Mouse (Mus musculus) lung, embryonic 14.5 days (tissue): ENCODE data around the gene Taf6l. TPM values are rescaled to one million over a fixed set of nuclear protein-coding genes. Genes with fewer than 3 reads are reported as not detected.

Experiments
- ATAC-seq: fragments of 200-750 bp; cut with Nextera tagmentation; 2 replicates; pipeline ENCODE4 v1.8.0; 2017; ENCODE audit warnings: mild to moderate bottlenecking, moderate TSS enrichment, moderate library complexity; ENCODE audit not compliant: insufficient read depth
- DNase-seq: peaks from one replicate; pipeline ENCODE4 v3.0.0-alpha.2; 2015
- H3K27ac ChIP-seq: fragments of 300-500 bp; sonication (generic); 2 replicates; pipeline ENCODE4 v1.5.1; 2014; ENCODE audit warnings: low read depth, mild to moderate bottlenecking, moderate library complexity
- H3K27me3 ChIP-seq: fragments of 300-500 bp; sonication (generic); 2 replicates; pipeline ENCODE4 v1.6.1; 2014; ENCODE audit warnings: low read length, control low read depth; ENCODE audit not compliant: insufficient read depth
- H3K36me3 ChIP-seq: fragments of 300-500 bp; sonication (generic); 2 replicates; pipeline ENCODE4 v1.6.1; 2014; ENCODE audit warnings: control low read depth; ENCODE audit not compliant: insufficient read depth
- H3K4me1 ChIP-seq: fragments of 300-500 bp; sonication (generic); 2 replicates; pipeline ENCODE4 v1.6.1; 2014; ENCODE audit warnings: antibody characterized with exemption, control low read depth; ENCODE audit not compliant: insufficient read depth
- H3K4me2 ChIP-seq: fragments of 300-500 bp; sonication (generic); 2 replicates; pipeline ENCODE4 v1.6.1; 2014; ENCODE audit warnings: mild to moderate bottlenecking
- H3K4me3 ChIP-seq: fragments of 300-500 bp; sonication (generic); 2 replicates; pipeline ENCODE4 v1.5.1; 2014; ENCODE audit warnings: low read depth, low read length
- H3K9ac ChIP-seq: fragments of 300-500 bp; sonication (generic); 2 replicates; pipeline ENCODE4 v1.6.1; 2014
- H3K9me3 ChIP-seq: fragments of 300-500 bp; sonication (generic); 2 replicates; pipeline ENCODE4 v1.6.1; 2016; ENCODE audit warnings: low read depth, low read length, control low read depth
- CTCF ChIP-seq: IDR thresholded peaks from 2 replicates; pipeline ENCODE4 v1.5.1; 2016; ENCODE audit warnings: antibody characterized with exemption, low read depth
- WGBS: fragments of 180-500 bp; shearing (Covaris S2); extraction: QIAGEN DNeasy Blood & Tissue Kit; methylation state at CpG from one replicate; pipeline ENCODE4 v1.1.7; 2014; 5-methylcytosine and 5-hydroxymethylcytosine counted together
- polyA plus RNA-seq: library from polyadenylated mRNA; unstranded; fragments of >200 nt; fragmentation: Nextera tagmentation; extraction: Ambion mirVana; gene quantifications from 2 replicates; pipeline ENCODE4 v1.2.1, GENCODE M21; 2014

The Taf6l gene
- polyA plus RNA-seq, 1 experiment from 2014 or later = 24.7 TPM

- Histone ChIP-seq H3K27ac (no peak overlapping the region), H3K4me2 (no peak overlapping the region), H3K36me3 (peaks cover 71% of the 10 kb centered on the region), H3K9ac (no peak overlapping the region), H3K4me3 (no peak overlapping the region), H3K9me3 (no peaks in the 10 kb centered on the region), H3K4me1 (0 out of 2 replicates have a peak, but pooled peaks cover 3% of the 10 kb centered on the region), H3K27me3 (no peaks in the 10 kb centered on the region)
- DNase-seq (no peak), ATAC-seq (no peak)
- no peak for TF ChIP-seq CTCF
- 91% methylated on average over 5 of the region's 5 CpGs for WGBS
Observed at GRCm38 (mm10) chr19:8806810-8807209, 20.6 kb upstream of the Taf6l start.

GRCm38 (mm10) chr19:8803879-8804660, 17.9 kb upstream of the Taf6l start:
- no peak for TF ChIP-seq CTCF
- H3K4me3 ChIP-seq = no peak overlapping the region
- DNase-seq (no peak), ATAC-seq (no peak)
- no peak overlapping the region for H3K4me2 ChIP-seq
- 85% methylated on average over 11 of the region's 11 CpGs for WGBS
- H3K27me3 ChIP-seq = no peaks in the 10 kb centered on the region
- H3K36me3 ChIP-seq = peaks cover 46% of the 10 kb centered on the region
- no peaks in the 10 kb centered on the region for H3K9me3 ChIP-seq
- no peak overlapping the region for H3K9ac ChIP-seq
- H3K4me1 ChIP-seq = 0 out of 2 replicates have a peak, but pooled peaks cover 3% of the 10 kb centered on the region
- no peak overlapping the region for H3K27ac ChIP-seq

- Histone ChIP-seq H3K4me2 (peak overlapping the region; percentile 85), H3K4me3 (peak overlapping the region; percentile 60), H3K9me3 (no peaks in the 10 kb centered on the region), H3K27me3 (no peaks in the 10 kb centered on the region), H3K36me3 (peaks cover 38% of the 10 kb centered on the region), H3K27ac (peak overlapping the region; percentile 88; the same call in 1 of the 2 replicates), H3K9ac (0 out of 2 replicates have a peak overlapping the region, but pooled peaks have one; percentile 0), H3K4me1 (0 out of 2 replicates have a peak, but pooled peaks cover 3% of the 10 kb centered on the region)
- no peak for DNase-seq
- 90% methylated on average over 9 of the region's 9 CpGs for WGBS
- TF ChIP-seq CTCF = no peak
- ATAC-seq = no peak
Observed at GRCm38 (mm10) chr19:8803204-8803780, 17.1 kb upstream of the Taf6l start.

- peak within 1 kb of the TSS; percentile 55 for H3K9ac ChIP-seq
- H3K4me2 ChIP-seq = peak within 1 kb of the TSS; percentile 85
- H3K4me1 ChIP-seq = 0 out of 2 replicates have a peak, but pooled peaks cover 3% of the 10 kb centered on the region
- TF ChIP-seq CTCF = no peak
- under 1% methylated on average over 30 of the region's 30 CpGs for WGBS
- peak within 1 kb of the TSS; percentile 60 for H3K4me3 ChIP-seq
- H3K36me3 ChIP-seq = peaks cover 29% of the 10 kb centered on the region
- no peaks in the 10 kb centered on the region for H3K9me3 ChIP-seq
- ATAC-seq = peak; percentile 97
- DNase-seq = peak; percentile 97
- H3K27me3 ChIP-seq = no peaks in the 10 kb centered on the region
- H3K27ac ChIP-seq = peak within 1 kb of the TSS; percentile 88
Observed at GRCm38 (mm10) chr19:8802130-8802821, 16.1 kb upstream of the Taf6l start, which contains the start of gene Zbtb3. Gene Zbtb3 (plus strand): TSS chr19:8802555.

- peak overlapping the region; percentile 14; the same call in 1 of the 2 replicates for H3K9ac ChIP-seq
- no peak for DNase-seq
Observed at GRCm38 (mm10) chr19:8798947-8799315, 12.7 kb upstream of the Taf6l start.

GRCm38 (mm10) chr19:8798264-8798946, 12.2 kb upstream of the Taf6l start, which contains the start of gene Polr2g:
Gene Polr2g (minus strand): TSS chr19:8798577.
- Histone ChIP-seq H3K4me3 (peak within 1 kb of the TSS; percentile 77), H3K27ac (peak within 1 kb of the TSS; percentile 51), H3K4me2 (peak within 1 kb of the TSS; percentile 78), H3K36me3 (peaks cover 27% of the 10 kb centered on the region), H3K27me3 (no peaks in the 10 kb centered on the region), H3K9ac (peak within 1 kb of the TSS; percentile 81), H3K9me3 (no peaks in the 10 kb centered on the region), H3K4me1 (0 out of 2 replicates have a peak, but pooled peaks cover 3% of the 10 kb centered on the region)
- peak; percentile 98 for DNase-seq
- no peak for TF ChIP-seq CTCF
- peak; percentile 79 for ATAC-seq
- 2% methylated on average over 25 of the region's 25 CpGs for WGBS

More at GRCm38 (mm10) chr19:8798947-8799315, 12.7 kb upstream of the Taf6l start:
- ATAC-seq = no peak
- Histone ChIP-seq H3K27me3 (no peaks in the 10 kb centered on the region), H3K4me1 (0 out of 2 replicates have a peak, but pooled peaks cover 3% of the 10 kb centered on the region), H3K4me2 (peak overlapping the region; percentile 78), H3K9me3 (no peaks in the 10 kb centered on the region), H3K27ac (peak overlapping the region; percentile 15; the same call in 1 of the 2 replicates), H3K36me3 (peaks cover 21% of the 10 kb centered on the region), H3K4me3 (peak overlapping the region; percentile 77)
- TF ChIP-seq CTCF = no peak
